Mouse (Mus musculus) midbrain, embryonic 15.5 days (tissue): ENCODE data around the gene Abhd15. TPM values are rescaled to one million over a fixed set of nuclear protein-coding genes. Genes with fewer than 3 reads are reported as not detected.
A peak's percentile ranks its signal among the peaks of the same experiment; 100 is the strongest.

Experiments used
- ATAC-seq: fragments of 200-750 bp; cut with Nextera tagmentation; replicated peaks from 2 replicates; pipeline ENCODE4 v1.8.0; 2017; ENCODE audit warnings: moderate TSS enrichment
- H3K27ac ChIP-seq: fragments of 300-500 bp; sonication (generic); 2 replicates; pipeline ENCODE4 v1.5.1; 2015; ENCODE audit warnings: mild to moderate bottlenecking, inconsistent platforms
- H3K27me3 ChIP-seq: fragments of 300-500 bp; sonication (generic); replicated peaks from 2 replicates; pipeline ENCODE4 v1.6.1; 2015; ENCODE audit warnings: inconsistent platforms
- H3K36me3 ChIP-seq: fragments of 300-500 bp; sonication (generic); replicated peaks from 2 replicates; pipeline ENCODE4 v1.6.1; 2015; ENCODE audit warnings: inconsistent platforms
- H3K4me1 ChIP-seq: fragments of 300-500 bp; sonication (generic); 2 replicates; pipeline ENCODE4 v1.6.1; 2015; ENCODE audit warnings: inconsistent platforms
- H3K4me2 ChIP-seq: fragments of 300-500 bp; sonication (generic); 2 replicates; pipeline ENCODE4 v1.6.1; 2015; ENCODE audit warnings: inconsistent platforms, mild to moderate bottlenecking, moderate library complexity
- H3K4me3 ChIP-seq: fragments of 300-500 bp; sonication (generic); 2 replicates; pipeline ENCODE4 v1.5.1; 2015; ENCODE audit warnings: mild to moderate bottlenecking, inconsistent platforms
- H3K9ac ChIP-seq: fragments of 300-500 bp; sonication (generic); 2 replicates; pipeline ENCODE4 v1.6.1; 2015; ENCODE audit warnings: mild to moderate bottlenecking, inconsistent platforms
- H3K9me3 ChIP-seq: fragments of 300-500 bp; sonication (generic); 2 replicates; pipeline ENCODE4 v1.6.1; 2016; ENCODE audit warnings: inconsistent platforms
- WGBS: fragments of 180-500 bp; shearing (Covaris S2); methylation state at CpG from one replicate; pipeline ENCODE4 v1.1.7; 2015; ENCODE audit warnings: mixed read lengths; 5-methylcytosine and 5-hydroxymethylcytosine counted together
- polyA plus RNA-seq: library from polyadenylated mRNA; unstranded; fragments of >200 nt; fragmentation: Nextera tagmentation; extraction: Ambion mirVana; gene quantifications from 2 replicates; pipeline ENCODE4 v1.2.1, GENCODE M21; 2015

The Abhd15 gene
- polyA plus RNA-seq, 1 experiment from 2014 or later, result 2.2 TPM

GRCm38 (mm10) chr11:77495507-77495906, 19.4 kb upstream of the Abhd15 start:
- peaks cover 68% of the 10 kb centered on the region for H3K4me1 ChIP-seq
- H3K4me3 ChIP-seq, result no peak overlapping the region
- no peak for ATAC-seq
- no peaks in the 10 kb centered on the region for H3K27me3 ChIP-seq
- H3K36me3 ChIP-seq, result peaks cover 9% of the 10 kb centered on the region; the same call in 1 of the 2 replicates
- no peaks in the 10 kb centered on the region for H3K9me3 ChIP-seq
- peak overlapping the region; percentile 97; the same call in 1 of the 2 replicates for H3K9ac ChIP-seq
- H3K27ac ChIP-seq, result no peak overlapping the region
- H3K4me2 ChIP-seq, result peak overlapping the region; percentile 94; the same call in 1 of the 2 replicates

GRCm38 (mm10) chr11:77497341-77497756, 17.6 kb upstream of the Abhd15 start:
- no peak overlapping the region for H3K4me2 ChIP-seq
- H3K27ac ChIP-seq, result no peak overlapping the region
- no peak for ATAC-seq
- peaks cover 60% of the 10 kb centered on the region for H3K4me1 ChIP-seq
- no peak overlapping the region for H3K9ac ChIP-seq
- WGBS, result 20% methylated on average over 6 of the region's 6 CpGs
- no peak overlapping the region for H3K4me3 ChIP-seq
- H3K9me3 ChIP-seq, result no peaks in the 10 kb centered on the region
- H3K36me3 ChIP-seq, result peaks cover 11% of the 10 kb centered on the region; the same call in 1 of the 2 replicates
- H3K27me3 ChIP-seq, result no peaks in the 10 kb centered on the region

- Histone ChIP-seq H3K4me1 (peaks cover 55% of the 10 kb centered on the region), H3K9me3 (no peaks in the 10 kb centered on the region), H3K4me2 (no peak overlapping the region), H3K27ac (peak overlapping the region; percentile 23; the same call in 1 of the 2 replicates), H3K9ac (no peak overlapping the region), H3K4me3 (no peak overlapping the region), H3K27me3 (no peaks in the 10 kb centered on the region), H3K36me3 (peaks cover 14% of the 10 kb centered on the region)
- 28% methylated on average over 4 of the region's 4 CpGs for WGBS
- no peak for ATAC-seq
Observed at GRCm38 (mm10) chr11:77497851-77498250, 17.1 kb upstream of the Abhd15 start.

GRCm38 (mm10) chr11:77498261-77499139, 16.4 kb upstream of the Abhd15 start:
- no peak for ATAC-seq
- no peak overlapping the region for H3K27ac ChIP-seq
- H3K4me3 ChIP-seq, result no peak overlapping the region
- no peak overlapping the region for H3K9ac ChIP-seq
- 61% methylated on average over 12 of the region's 12 CpGs for WGBS
- H3K4me1 ChIP-seq, result peaks cover 54% of the 10 kb centered on the region
- H3K36me3 ChIP-seq, result peaks cover 20% of the 10 kb centered on the region
- H3K4me2 ChIP-seq, result no peak overlapping the region
- H3K27me3 ChIP-seq, result no peaks in the 10 kb centered on the region
- no peaks in the 10 kb centered on the region for H3K9me3 ChIP-seq

- H3K4me1 ChIP-seq, result peaks cover 49% of the 10 kb centered on the region
- peaks cover 29% of the 10 kb centered on the region for H3K36me3 ChIP-seq
Observed at GRCm38 (mm10) chr11:77499354-77499753, 15.6 kb upstream of the Abhd15 start.

GRCm38 (mm10) chr11:77500361-77501325, 14.3 kb upstream of the Abhd15 start:
- Histone ChIP-seq H3K27me3 (no peaks in the 10 kb centered on the region), H3K4me3 (no peak overlapping the region), H3K4me1 (peaks cover 36% of the 10 kb centered on the region), H3K9me3 (no peaks in the 10 kb centered on the region), H3K9ac (no peak overlapping the region), H3K36me3 (peaks cover 41% of the 10 kb centered on the region), H3K4me2 (no peak overlapping the region), H3K27ac (no peak overlapping the region)
- ATAC-seq, result no peak
- 77% methylated on average over 17 of the region's 17 CpGs for WGBS

More at GRCm38 (mm10) chr11:77499354-77499753, 15.6 kb upstream of the Abhd15 start:
- Histone ChIP-seq H3K27me3 (no peaks in the 10 kb centered on the region), H3K27ac (no peak overlapping the region), H3K9ac (no peak overlapping the region), H3K4me2 (no peak overlapping the region), H3K4me3 (no peak overlapping the region), H3K9me3 (no peaks in the 10 kb centered on the region)
- WGBS, result 88% methylated on average over 7 of the region's 7 CpGs
- ATAC-seq, result no peak

GRCm38 (mm10) chr11:77501392-77501791, 13.5 kb upstream of the Abhd15 start:
- no peaks in the 10 kb centered on the region for H3K27me3 ChIP-seq
- no peak overlapping the region for H3K4me2 ChIP-seq
- H3K9me3 ChIP-seq, result no peaks in the 10 kb centered on the region
- no peak overlapping the region for H3K27ac ChIP-seq
- no peak overlapping the region for H3K9ac ChIP-seq
- peaks cover 49% of the 10 kb centered on the region for H3K36me3 ChIP-seq
- 25% methylated on average over 5 of the region's 5 CpGs for WGBS
- H3K4me1 ChIP-seq, result peaks cover 32% of the 10 kb centered on the region
- ATAC-seq, result no peak
- H3K4me3 ChIP-seq, result no peak overlapping the region

GRCm38 (mm10) chr11:77501971-77502370, 12.9 kb upstream of the Abhd15 start:
- Histone ChIP-seq H3K4me2 (no peak overlapping the region), H3K9me3 (no peaks in the 10 kb centered on the region), H3K27me3 (no peaks in the 10 kb centered on the region), H3K36me3 (peaks cover 54% of the 10 kb centered on the region), H3K4me1 (peaks cover 31% of the 10 kb centered on the region), H3K4me3 (no peak overlapping the region), H3K27ac (no peak overlapping the region), H3K9ac (no peak overlapping the region)
- ATAC-seq, result no peak
- 95% methylated on average over 4 of the region's 4 CpGs for WGBS

- 88% methylated on average over 6 of the region's 6 CpGs for WGBS
- Histone ChIP-seq H3K4me2 (no peak overlapping the region), H3K9me3 (no peaks in the 10 kb centered on the region), H3K9ac (no peak overlapping the region), H3K27ac (no peak overlapping the region), H3K4me1 (peaks cover 26% of the 10 kb centered on the region), H3K27me3 (no peaks in the 10 kb centered on the region), H3K4me3 (no peak overlapping the region), H3K36me3 (peaks cover 56% of the 10 kb centered on the region)
- ATAC-seq, result no peak
Observed at GRCm38 (mm10) chr11:77502481-77502880, 12.4 kb upstream of the Abhd15 start.

- H3K4me2 ChIP-seq, result no peak overlapping the region
- H3K9ac ChIP-seq, result no peak overlapping the region
- H3K36me3 ChIP-seq, result peaks cover 56% of the 10 kb centered on the region
- ATAC-seq, result no peak
- WGBS, result 77% methylated on average over 3 of the region's 3 CpGs
- no peaks in the 10 kb centered on the region for H3K9me3 ChIP-seq
- no peak overlapping the region for H3K4me3 ChIP-seq
- peaks cover 25% of the 10 kb centered on the region for H3K4me1 ChIP-seq
- H3K27ac ChIP-seq, result no peak overlapping the region
- no peaks in the 10 kb centered on the region for H3K27me3 ChIP-seq
Observed at GRCm38 (mm10) chr11:77503511-77503910, 11.4 kb upstream of the Abhd15 start.

GRCm38 (mm10) chr11:77504377-77504776, 10.5 kb upstream of the Abhd15 start:
- Histone ChIP-seq H3K4me3 (no peak overlapping the region), H3K36me3 (peaks cover 56% of the 10 kb centered on the region), H3K4me2 (no peak overlapping the region), H3K9ac (no peak overlapping the region), H3K4me1 (peaks cover 22% of the 10 kb centered on the region), H3K27ac (no peak overlapping the region), H3K9me3 (no peaks in the 10 kb centered on the region), H3K27me3 (no peaks in the 10 kb centered on the region)
- ATAC-seq, result no peak
- WGBS, result 94% methylated on average over 19 of the region's 19 CpGs
